Mouse (Mus musculus) G1E-ER4 (cell line): ENCODE data around the gene Dlx2. TPM values are rescaled to one million over a fixed set of nuclear protein-coding genes. Genes with fewer than 3 reads are reported as not detected.

Experiments
- GATA1 ChIP-seq: IDR thresholded peaks from one replicate; pipeline ENCODE4 v1.8.0; 2012; ENCODE audit warnings: low read length, inconsistent platforms
- polyA plus RNA-seq: library from polyadenylated mRNA; stranded (reverse); fragments of >175 nt; gene quantifications from 2 replicates; pipeline ENCODE4 v1.2.3, GENCODE M21; 2012

Gene Dlx2
- polyA plus RNA-seq, 1 experiment = not detected

- no peak for TF ChIP-seq GATA1
Measured at GRCm38 (mm10) chr2:71528714-71529510, 17.6 kb downstream of the Dlx2 start.

- no peak for TF ChIP-seq GATA1
Measured at GRCm38 (mm10) chr2:71528014-71528713, 18.4 kb downstream of the Dlx2 start, which contains the start of gene Dlx1. Gene Dlx1 (plus strand): TSS chr2:71528113.

GRCm38 (mm10) chr2:71527323-71528013, 19.1 kb downstream of the Dlx2 start:
- no peak for TF ChIP-seq GATA1

- no peak for TF ChIP-seq GATA1
Measured at GRCm38 (mm10) chr2:71526595-71527322, 19.8 kb downstream of the Dlx2 start.

- TF ChIP-seq GATA1 = no peak
Measured at GRCm38 (mm10) chr2:71524763-71525162, 21.8 kb downstream of the Dlx2 start.

- TF ChIP-seq GATA1 = no peak
Measured at GRCm38 (mm10) chr2:71523431-71523830, 23.1 kb downstream of the Dlx2 start.

GRCm38 (mm10) chr2:71522871-71523270, 23.7 kb downstream of the Dlx2 start:
- TF ChIP-seq GATA1 = no peak

- no peak for TF ChIP-seq GATA1
Measured at GRCm38 (mm10) chr2:71517466-71518099, 29.0 kb downstream of the Dlx2 start.

GRCm38 (mm10) chr2:71516995-71517394, 29.6 kb downstream of the Dlx2 start:
- TF ChIP-seq GATA1 = no peak

- no peak for TF ChIP-seq GATA1
Measured at GRCm38 (mm10) chr2:71512326-71512725, 34.2 kb downstream of the Dlx2 start.

- TF ChIP-seq GATA1 = no peak
Measured at GRCm38 (mm10) chr2:71511209-71511608, 35.3 kb downstream of the Dlx2 start.

GRCm38 (mm10) chr2:71504852-71505251, 41.7 kb downstream of the Dlx2 start:
- TF ChIP-seq GATA1 = no peak

GRCm38 (mm10) chr2:71499276-71500230, 47.0 kb downstream of the Dlx2 start:
- TF ChIP-seq GATA1 = no peak

GRCm38 (mm10) chr2:71497175-71497574, 49.4 kb downstream of the Dlx2 start:
- TF ChIP-seq GATA1 = no peak

GRCm38 (mm10) chr2:71494971-71495370, 51.6 kb downstream of the Dlx2 start:
- TF ChIP-seq GATA1 = no peak
